Mouse (Mus musculus): ENCODE measurements at regions not wholly inside any gene's neighbourhood (a gene's known extent, or its start where the extent isn't known, plus 50 kb on each side); places are given as distances from the start of the nearest gene placed in this dataset.

DNA sequence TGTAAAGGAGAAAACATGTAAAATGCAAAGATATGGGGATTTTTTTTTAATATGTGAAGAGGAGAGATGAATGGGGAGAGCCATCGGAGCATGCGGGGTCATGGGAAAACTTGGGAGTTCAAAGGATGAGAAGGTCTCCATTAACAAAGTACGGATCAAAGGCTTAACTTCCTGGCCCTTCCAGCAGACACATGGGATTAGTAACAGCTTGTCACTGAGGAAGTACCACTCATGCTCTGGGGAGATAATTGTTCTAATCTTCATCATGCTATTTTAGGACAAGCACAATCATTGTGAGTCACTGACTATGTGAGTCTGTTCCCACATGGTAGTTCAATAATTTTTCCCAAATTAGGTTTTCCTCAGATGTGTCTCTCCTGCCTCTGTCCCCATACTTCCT, 115.4 kb upstream of the Cep126 start:
- no peak for TF ChIP-seq POLR2A (IDR thresholded peaks at IDR 0.05; ENCODE audit: insufficient read length, low read depth)
- TF ChIP-seq USF1 (IDR thresholded peaks at IDR 0.05; ENCODE audit: low read depth): no peak
- TF ChIP-seq TCF12 (IDR thresholded peaks at IDR 0.05; ENCODE audit: insufficient read depth, poor library complexity, severe bottlenecking): no peak
